Comparison of ENCODE assay signal across 18 mouse cellular contexts in the genomic region with DNA sequence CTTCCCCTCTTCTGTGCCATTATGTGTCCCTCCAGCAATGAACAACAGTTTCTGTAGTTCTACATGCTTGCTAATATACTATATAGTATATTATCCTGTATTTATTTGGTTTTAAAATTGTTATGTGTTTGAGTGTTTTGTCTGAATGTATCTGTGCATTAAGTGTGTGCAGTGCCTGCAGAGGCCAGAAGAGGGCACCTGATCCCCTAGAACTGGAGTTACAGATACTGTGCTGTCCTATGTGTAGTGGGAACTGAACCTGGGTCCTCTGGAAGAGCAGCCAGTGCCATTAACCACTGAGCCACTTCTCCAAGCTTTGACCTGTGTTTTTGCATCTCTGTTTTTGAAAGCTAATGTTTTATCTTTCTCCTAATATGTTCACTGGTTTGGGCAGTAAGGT. TPM values are rescaled to one million over a fixed set of nuclear protein-coding genes. Genes with fewer than 3 reads are reported as not detected.
DNase-seq lines count a peak whose midpoint lies in the region; ATAC-seq and TF ChIP-seq lines count a peak whose summit lies in the region.
"Had no signal": no experiment of that assay in that cellular context is flagged by ENCODE, and none has a peak within 500 bp of the region (broad histone marks: within the 10 kb centered on the region; RNA-seq: fewer than 3 reads in every experiment).

No protein-coding gene starts in this region.

- no peak overlapping the region for H3K27ac ChIP-seq in gastrocnemius, adult 2 months
- no peak overlapping the region for H3K27ac ChIP-seq in liver, postnatal 0 days (ENCODE audit: low read depth)
- no peak overlapping the region for H3K27ac ChIP-seq in liver, embryonic 11.5 days (ENCODE audit: low read depth, low read length)
- H3K27ac ChIP-seq: hindbrain, embryonic 15.5 days had no signal

- intact Hi-C loops in gastrocnemius, adult 2 months (cut with DNase I) = no loop called here

- H3K9ac ChIP-seq in liver, postnatal 0 days (replicated peaks) = no peak overlapping the region
- H3K9ac ChIP-seq in liver, embryonic 11.5 days (ENCODE audit: low read depth, low read length) = no peak overlapping the region
- H3K9ac ChIP-seq: hindbrain, embryonic 15.5 days had no signal

- no peak for DNase-seq in gastrocnemius, adult 2 months
- no peak for DNase-seq in gastrocnemius, adult 8-10 months (ENCODE audit: low spot score in 2 of 2)
- no peak for DNase-seq in liver, postnatal 0 days
- DNase-seq in liver, embryonic 11.5 days (ENCODE audit: low spot score) = no peak
- DNase-seq in induced T-regulatory cell, adult 2 months (ENCODE audit: low read depth) = peak; percentile 6
- DNase-seq in adrenal gland, postnatal 25 days = no peak
- no peak for DNase-seq in spleen, adult 12 weeks (ENCODE audit: low spot score)
- DNase-seq: adrenal gland, postnatal 10 days; cerebellum, postnatal 14 days; heart, adult 11 months; kidney, postnatal 10 days; left cerebral cortex, postnatal 4 days; lung, adult 18-20 months; thymus, adult 2 months had no signal

- peak; percentile 33; the same call in 1 of the 2 replicates for TF ChIP-seq CTCF in gastrocnemius, adult 2 months (IDR thresholded peaks at IDR 0.05)
- peak; percentile 41 for TF ChIP-seq CTCF in liver, postnatal 0 days (IDR thresholded peaks at IDR 0.05; ENCODE audit: low read depth)
- peak; percentile 60 for TF ChIP-seq CTCF in E14TG2a.4 (conservative IDR thresholded peaks at IDR 0.05; ENCODE audit: low read length)

- H3K27me3 ChIP-seq in liver, postnatal 0 days (ENCODE audit: insufficient read depth, low read length) = no peaks in the 10 kb centered on the region
- H3K27me3 ChIP-seq in liver, embryonic 11.5 days (replicated peaks; ENCODE audit: control insufficient read depth, insufficient read depth, low read length) = no peaks in the 10 kb centered on the region
- no peaks in the 10 kb centered on the region for H3K27me3 ChIP-seq in E14TG2a.4 (ENCODE audit: insufficient read depth, low read length)
- H3K27me3 ChIP-seq: hindbrain, embryonic 15.5 days had no signal

- no peak for TF ChIP-seq EP300 in liver, postnatal 0 days (IDR thresholded peaks at IDR 0.05; ENCODE audit: low read depth)

- H3K4me3 ChIP-seq in gastrocnemius, adult 2 months = no peak overlapping the region
- H3K4me3 ChIP-seq in liver, postnatal 0 days (ENCODE audit: low read depth, low read length) = no peak overlapping the region
- H3K4me3 ChIP-seq in liver, embryonic 11.5 days (ENCODE audit: low read depth, low read length) = no peak overlapping the region
- no peak overlapping the region for H3K4me3 ChIP-seq in E14TG2a.4 (replicated peaks; ENCODE audit: low read length)
- H3K4me3 ChIP-seq: hindbrain, embryonic 15.5 days had no signal

- no peaks in the 10 kb centered on the region for H3K4me1 ChIP-seq in liver, postnatal 0 days (ENCODE audit: insufficient read depth)
- H3K4me1 ChIP-seq in liver, embryonic 11.5 days (replicated peaks; ENCODE audit: control insufficient read depth, insufficient read depth, low read length) = no peaks in the 10 kb centered on the region
- H3K4me1 ChIP-seq in E14TG2a.4 (replicated peaks; ENCODE audit: low read depth, low read length) = no peaks in the 10 kb centered on the region
- H3K4me1 ChIP-seq: hindbrain, embryonic 15.5 days had no signal

- no peak for ATAC-seq in liver, postnatal 0 days
- ATAC-seq in liver, embryonic 11.5 days (replicated peaks; ENCODE audit: low FRiP score) = no peak

- no peaks in the 10 kb centered on the region for H3K9me3 ChIP-seq in liver, postnatal 0 days (ENCODE audit: low read length)
- H3K9me3 ChIP-seq in liver, embryonic 11.5 days (ENCODE audit: control insufficient read depth, low read length) = no peaks in the 10 kb centered on the region; the same call in 1 of the 2 replicates
- no peaks in the 10 kb centered on the region for H3K9me3 ChIP-seq in E14TG2a.4 (ENCODE audit: low read length)
- H3K9me3 ChIP-seq: hindbrain, embryonic 15.5 days had no signal

- H3K36me3 ChIP-seq in liver, postnatal 0 days (replicated peaks; ENCODE audit: insufficient read depth, low read length) = no peaks in the 10 kb centered on the region
- H3K36me3 ChIP-seq in liver, embryonic 11.5 days (ENCODE audit: control insufficient read depth, insufficient read depth, low read length) = no peaks in the 10 kb centered on the region
- no peaks in the 10 kb centered on the region for H3K36me3 ChIP-seq in E14TG2a.4 (ENCODE audit: insufficient read depth, low read length)
- H3K36me3 ChIP-seq: hindbrain, embryonic 15.5 days had no signal

- H3K4me2 ChIP-seq in liver, postnatal 0 days (ENCODE audit: low read depth, low read length) = no peak overlapping the region
- no peak overlapping the region for H3K4me2 ChIP-seq in liver, embryonic 11.5 days
- H3K4me2 ChIP-seq: hindbrain, embryonic 15.5 days; midbrain, embryonic 11.5 days had no signal

RNA-seq across cellular contexts. Expression of gene Slc22a3, which starts 46.3 kb away (rescaled TPM):
- total RNA-seq in gastrocnemius, adult 2 months (2021) = 1 to 10 TPM; 2.0 to 2.1 TPM
- 1 to 10 TPM in 1 of 4 experiments, under 1 TPM in 3; 0.46 to 1.4 (median 0.88) TPM for total RNA-seq in gastrocnemius, adult 8-10 months (2022)
- polyA plus RNA-seq in liver, postnatal 0 days (2015; fragmentation: Nextera tagmentation; extraction: Ambion mirVana) = 0.65 TPM in 2 replicates
- polyA plus RNA-seq in liver, embryonic 11.5 days (2014; fragmentation: Nextera tagmentation; extraction: Ambion mirVana) = 4.1 TPM in 2 replicates
- total RNA-seq in adrenal gland, postnatal 25 days (2021) = 2.9 and 4.4 TPM in 2 replicates
- polyA plus RNA-seq: C2C12 had no signal
